Mouse (Mus musculus) Patski (cell line): ENCODE measurements around the gene Gcfc2. TPM values are rescaled to one million over a fixed set of nuclear protein-coding genes. Genes with fewer than 3 reads are reported as not detected.
A peak's percentile ranks its signal among the peaks of the same experiment; 100 is the strongest.

Experiments used
- ATAC-seq: fragments of 100-300 bp; one replicate; pipeline ENCODE4 v1.8.0; 2021
- CTCF ChIA-PET: fragments of 350-600 bp; sonication (Branson Sonifier 250); formaldehyde crosslinking; loops from one replicate; lab custom pipeline; 2022; ENCODE audit warnings: inconsistent platforms; lab: Charles Lee
- POLR2A ChIA-PET: fragments of 350-600 bp; sonication (Branson Sonifier 250); formaldehyde crosslinking; loops from one replicate; lab custom pipeline; 2022; ENCODE audit warnings: antibody characterized with exemption, inconsistent platforms; lab: Charles Lee
- DNase-seq: peaks from one replicate; pipeline ENCODE4 v3.0.0-alpha.2; 2011; ENCODE audit warnings: low read depth, low spot score
- H3K27me3 ChIP-seq: fragments of 371-371 bp; one replicate; pipeline ENCODE4 v1.5.1; 2021
- CTCF ChIP-seq: fragments of 100-300 bp; IDR thresholded peaks from one replicate; pipeline ENCODE4 v1.5.1; 2021
- in situ Hi-C: fragments of 300-500 bp; cut with MboI; formaldehyde crosslinking; loops from 3 replicates; pipeline ENCODE4 v1.11.1; 2018; ENCODE audit warnings: low pct_unique_long_range_greater_than_20kb, mixed read lengths
- polyA plus RNA-seq: library from polyadenylated mRNA; unstranded; gene quantifications from one replicate; pipeline ENCODE4 v1.2.3, GENCODE M21; 2021

Gene Gcfc2
- polyA plus RNA-seq, 1 experiment from 2014 or later: 8.9 TPM

GRCm38 (mm10) chr6:81944432-81944831, 21.0 kb downstream of the Gcfc2 start:
- DNase-seq (no peak), ATAC-seq (no peak)
- in situ Hi-C loops: no loop called here
- no peaks in the 10 kb centered on the region for H3K27me3 ChIP-seq
- ChIA-PET POLR2A (no interaction called here), CTCF (no interaction called here)
- no peak for TF ChIP-seq CTCF

DNA sequence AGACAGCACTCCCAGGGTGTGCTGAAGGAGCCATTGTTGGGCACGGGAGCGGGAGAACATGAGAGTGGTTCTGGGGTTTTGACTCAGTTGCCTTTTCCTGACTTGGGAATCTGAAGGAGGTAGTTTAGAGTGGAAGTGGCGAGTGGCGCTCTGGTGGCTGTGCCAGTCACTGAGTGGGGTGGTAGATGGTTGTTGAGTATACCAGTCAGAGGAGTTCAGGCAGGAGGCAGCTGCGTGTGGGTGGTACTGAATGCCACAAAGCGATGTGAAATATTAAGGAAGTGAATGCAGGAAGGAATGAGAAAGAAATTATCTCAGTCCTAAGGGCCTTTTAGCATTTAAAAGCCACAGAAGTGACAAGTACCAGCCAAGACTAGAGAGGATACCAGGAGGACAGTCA, 23.4 kb downstream of the Gcfc2 start:
- in situ Hi-C loops: no loop called here
- ChIA-PET POLR2A (no interaction called here), CTCF (no interaction called here)
- DNase-seq (no peak), ATAC-seq (no peak)
- H3K27me3 ChIP-seq: no peaks in the 10 kb centered on the region
- no peak for TF ChIP-seq CTCF

DNA sequence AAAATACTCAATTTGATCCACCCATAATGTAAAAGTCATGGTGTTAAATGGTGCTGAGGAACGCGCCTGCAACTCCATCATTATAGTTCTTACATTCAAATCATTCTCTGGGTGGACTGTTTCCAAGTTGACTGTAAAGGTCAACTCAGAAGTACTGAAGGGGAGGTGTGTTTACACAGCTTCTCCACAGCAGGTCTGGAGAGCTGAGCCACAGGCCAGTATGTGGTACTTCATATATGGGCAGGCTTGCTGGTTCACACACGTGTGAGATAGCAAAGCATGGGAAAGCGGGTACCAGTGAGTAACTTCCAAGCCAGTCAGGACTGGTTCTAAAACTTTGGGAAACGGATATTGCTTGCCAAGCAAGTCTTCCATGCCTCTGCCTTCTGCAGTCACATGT, 31.7 kb downstream of the Gcfc2 start:
- in situ Hi-C loops: loop anchor here (25.0 kb wide), 2 partner anchors 432 to 657 kb away; no protein-coding TSS in a partner anchor
- no peak for TF ChIP-seq CTCF
- ATAC-seq (no peak), DNase-seq (no peak)
- POLR2A ChIA-PET: no interaction called here
- CTCF ChIA-PET: no interaction called here
- H3K27me3 ChIP-seq: no peaks in the 10 kb centered on the region

- CTCF ChIA-PET: interaction anchor here (0.9 to 1.0 kb wide), 2 partner anchors 9 to 13 kb away, joined by 3 read pairs; no protein-coding TSS in a partner anchor
These were observed 32.9 kb downstream of the Gcfc2 start for GRCm38 (mm10) chr6:81956399-81956798.

GRCm38 (mm10) chr6:81957992-81958391, 34.5 kb downstream of the Gcfc2 start:
- POLR2A ChIA-PET: no interaction called here
- CTCF ChIA-PET: interaction anchor here (0.7 to 1.4 kb wide), 2 partner anchors 15 kb away, joined by 3 read pairs; no protein-coding TSS in a partner anchor
- ATAC-seq: no peak
- no peaks in the 10 kb centered on the region for H3K27me3 ChIP-seq
- TF ChIP-seq CTCF: no peak
- no peak for DNase-seq
- in situ Hi-C loops: loop anchor here (25.0 kb wide), 2 partner anchors 429 to 654 kb away; no protein-coding TSS in a partner anchor

More at GRCm38 (mm10) chr6:81956399-81956798, 32.9 kb downstream of the Gcfc2 start:
- POLR2A ChIA-PET: interaction anchor here (1.2 kb wide), 1 partner anchor 31 kb away, joined by 3 read pairs; no protein-coding TSS in a partner anchor
- H3K27me3 ChIP-seq: no peaks in the 10 kb centered on the region
- TF ChIP-seq CTCF: peak; percentile 64
- DNase-seq (no peak), ATAC-seq (no peak)
- in situ Hi-C loops: loop anchor here (25.0 kb wide), 2 partner anchors 431 to 656 kb away; no protein-coding TSS in a partner anchor

DNA sequence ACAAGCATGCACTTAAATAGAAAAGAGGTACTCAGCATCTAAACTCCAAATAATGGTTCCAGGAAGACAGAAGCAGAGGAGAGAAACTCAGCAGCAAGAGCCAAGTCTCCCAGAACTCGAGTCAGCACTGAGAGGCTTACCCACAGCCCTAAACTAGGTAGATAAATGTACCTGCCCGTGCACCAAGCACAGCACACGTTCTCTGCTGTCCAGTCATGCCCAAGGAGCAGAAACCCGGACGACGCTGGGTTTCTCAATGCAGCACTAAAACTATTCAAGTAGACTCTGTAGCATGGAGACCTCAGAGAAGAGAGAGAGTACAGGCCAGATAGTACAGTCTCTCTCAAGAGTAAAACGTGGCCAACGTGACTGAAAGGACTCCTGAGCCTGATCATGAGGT, 36.4 kb downstream of the Gcfc2 start:
- no peaks in the 10 kb centered on the region for H3K27me3 ChIP-seq
- CTCF ChIA-PET: interaction anchor here (1.6 kb wide), 1 partner anchor 12 kb away, joined by 3 read pairs; no protein-coding TSS in a partner anchor
- POLR2A ChIA-PET: no interaction called here
- DNase-seq (no peak), ATAC-seq (no peak)
- in situ Hi-C loops: loop anchor here (25.0 kb wide), 2 partner anchors 427 to 652 kb away; no protein-coding TSS in a partner anchor
- TF ChIP-seq CTCF: no peak

DNA sequence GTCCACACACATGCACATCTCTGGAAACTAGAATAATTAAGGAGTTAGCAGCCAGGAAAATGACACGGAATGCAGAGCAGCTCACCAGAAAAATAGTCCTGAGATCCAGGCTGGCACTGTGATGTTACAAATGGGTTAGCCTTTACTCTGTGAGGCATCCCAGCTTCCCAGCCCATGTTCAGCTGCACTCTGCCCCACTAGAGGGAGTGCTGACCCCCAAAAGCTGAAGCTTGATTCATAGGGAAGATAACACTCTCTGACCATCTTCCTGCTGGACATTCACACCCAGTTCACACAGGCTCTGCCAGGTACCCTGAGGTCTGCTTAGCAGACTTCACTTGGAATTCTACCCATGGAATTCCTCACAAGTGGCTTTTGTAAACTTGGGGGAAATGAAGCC, 36.8 kb downstream of the Gcfc2 start:
- ATAC-seq (no peak), DNase-seq (no peak)
- ChIA-PET POLR2A (no interaction called here), CTCF (interaction anchor here (1.2 to 1.6 kb wide), 2 partner anchors 10 to 12 kb away, joined by 3 read pairs; no protein-coding TSS in a partner anchor)
- no peaks in the 10 kb centered on the region for H3K27me3 ChIP-seq
- in situ Hi-C loops: loop anchor here (25.0 kb wide), 2 partner anchors 427 to 652 kb away; no protein-coding TSS in a partner anchor
- TF ChIP-seq CTCF: no peak

DNA sequence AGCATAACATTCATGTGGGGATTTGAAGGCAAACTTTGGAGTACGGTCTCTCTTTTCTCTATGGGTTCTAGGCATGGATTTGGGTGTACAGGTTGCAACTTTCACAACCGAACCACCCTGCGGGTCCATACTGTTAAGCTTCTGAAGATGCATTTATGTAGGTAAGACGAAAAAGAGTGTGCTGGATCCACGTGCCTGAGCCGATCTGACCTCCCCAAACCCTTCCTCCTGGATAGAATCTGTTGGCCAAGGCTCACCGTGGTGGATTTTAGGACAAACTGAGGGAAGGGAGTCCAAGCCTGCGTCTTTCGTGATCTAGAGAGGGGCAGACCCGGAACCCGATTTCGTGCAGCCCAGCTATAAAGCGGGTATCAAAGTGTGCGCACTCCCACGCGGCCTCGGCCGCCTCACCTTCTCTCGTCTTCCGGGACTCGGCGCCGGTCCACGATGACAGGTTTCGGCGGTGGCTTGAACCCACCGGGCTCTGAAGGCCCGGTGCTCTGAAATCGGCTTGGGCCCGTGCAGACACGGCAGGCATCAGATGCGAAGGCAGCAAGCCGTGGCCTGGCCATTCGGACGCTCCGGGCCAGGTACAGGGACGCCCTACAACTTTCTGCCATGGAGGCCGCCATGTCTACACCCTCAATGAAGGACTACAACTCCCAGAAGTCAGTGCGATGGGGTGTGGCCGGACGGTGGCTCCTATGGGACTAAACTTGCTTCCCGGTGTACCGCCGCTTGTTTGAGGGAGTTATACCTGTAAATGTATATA, 42.0 kb downstream of the Gcfc2 start, which contains the start of gene Mrpl19:
Mrpl19 (minus strand) TSS at position 663 of the 772 bp plus-strand sequence.
- ATAC-seq (peak; percentile 88), DNase-seq (peak; percentile 61)
- no peaks in the 10 kb centered on the region for H3K27me3 ChIP-seq
- ChIA-PET CTCF (interaction anchor here (0.7 to 1.8 kb wide), 3 partner anchors 9 to 737 kb away, joined by 3 to 4 read pairs (median 3); no protein-coding TSS in a partner anchor), POLR2A (interaction anchor here (0.8 kb wide), 1 partner anchor 28 kb away, joined by 3 read pairs; no protein-coding TSS in a partner anchor)
- TF ChIP-seq CTCF: no peak
- in situ Hi-C loops: loop anchor here (25.0 kb wide), 2 partner anchors 422 to 647 kb away; no protein-coding TSS in a partner anchor

GRCm38 (mm10) chr6:81966068-81966544, 42.6 kb downstream of the Gcfc2 start:
- no peak for DNase-seq
- TF ChIP-seq CTCF: no peak
- CTCF ChIA-PET: interaction anchor here (0.7 to 1.8 kb wide), 2 partner anchors 18 to 338 kb away, joined by 3 to 4 read pairs; no protein-coding TSS in a partner anchor
- in situ Hi-C loops: loop anchor here (25.0 kb wide), 2 partner anchors 421 to 646 kb away; no protein-coding TSS in a partner anchor
- POLR2A ChIA-PET: interaction anchor here (0.6 kb wide), 1 partner anchor 20 kb away, joined by 9 read pairs; no protein-coding TSS in a partner anchor
- no peaks in the 10 kb centered on the region for H3K27me3 ChIP-seq
- ATAC-seq: no peak

- in situ Hi-C loops: loop anchor here (25.0 kb wide), 2 partner anchors 416 to 641 kb away; no protein-coding TSS in a partner anchor
- POLR2A ChIA-PET: no interaction called here
- ATAC-seq: no peak
These were observed 47.7 kb downstream of the Gcfc2 start for GRCm38 (mm10) chr6:81971196-81971595.

More at GRCm38 (mm10) chr6:81971196-81971595, 47.7 kb downstream of the Gcfc2 start:
- DNase-seq: no peak
- CTCF ChIA-PET: interaction anchor here (1.3 kb wide), 1 partner anchor 148 kb away, joined by 3 read pairs; no protein-coding TSS in a partner anchor
- no peaks in the 10 kb centered on the region for H3K27me3 ChIP-seq
- TF ChIP-seq CTCF: no peak
